Mouse (Mus musculus) embryonic facial prominence, embryonic 15.5 days (tissue): Measurements from ENCODE around the gene Dnajc6. TPM values are rescaled to one million over a fixed set of nuclear protein-coding genes. Genes with fewer than 3 reads are reported as not detected.

Experiments
- ATAC-seq: fragments of 200-750 bp; cut with Nextera tagmentation; 2 replicates; pipeline ENCODE4 v1.8.0; 2017; ENCODE audit warnings: low read depth, moderate TSS enrichment; ENCODE audit not compliant: insufficient number of reproducible peaks, low FRiP score, low TSS enrichment
- H3K27ac ChIP-seq: fragments of 300-500 bp; sonication (generic); replicated peaks from 2 replicates; pipeline ENCODE4 v1.5.1; 2015; ENCODE audit warnings: mild to moderate bottlenecking, inconsistent platforms
- H3K27me3 ChIP-seq: fragments of 300-500 bp; sonication (generic); 2 replicates; pipeline ENCODE4 v1.6.1; 2015; ENCODE audit warnings: inconsistent platforms
- H3K36me3 ChIP-seq: fragments of 300-500 bp; sonication (generic); 2 replicates; pipeline ENCODE4 v1.6.1; 2015; ENCODE audit warnings: mild to moderate bottlenecking, inconsistent platforms
- H3K4me1 ChIP-seq: fragments of 300-500 bp; sonication (generic); 2 replicates; pipeline ENCODE4 v1.6.1; 2015; ENCODE audit warnings: inconsistent platforms
- H3K4me2 ChIP-seq: fragments of 300-500 bp; sonication (generic); replicated peaks from 2 replicates; pipeline ENCODE4 v1.6.1; 2015; ENCODE audit warnings: mild to moderate bottlenecking, inconsistent platforms
- H3K4me3 ChIP-seq: fragments of 300-500 bp; sonication (generic); replicated peaks from 2 replicates; pipeline ENCODE4 v1.5.1; 2015; ENCODE audit warnings: mild to moderate bottlenecking, inconsistent platforms
- H3K9ac ChIP-seq: fragments of 300-500 bp; sonication (generic); 2 replicates; pipeline ENCODE4 v1.6.1; 2015; ENCODE audit warnings: inconsistent platforms
- H3K9me3 ChIP-seq: fragments of 300-500 bp; sonication (generic); replicated peaks from 2 replicates; pipeline ENCODE4 v1.6.1; 2016; ENCODE audit warnings: inconsistent platforms
- WGBS: fragments of 180-500 bp; shearing (Covaris S2); methylation state at CpG from one replicate; pipeline ENCODE4 v1.1.7; 2015; 5-methylcytosine and 5-hydroxymethylcytosine counted together
- polyA plus RNA-seq: library from polyadenylated mRNA; unstranded; fragments of >200 nt; fragmentation: Nextera tagmentation; extraction: Ambion mirVana; gene quantifications from 2 replicates; pipeline ENCODE4 v1.2.1, GENCODE M21; 2015

Dnajc6 gene
- 2.0 and 3.2 TPM in 2 replicates for polyA plus RNA-seq

- peak; percentile 55; the same call in 1 of the 2 replicates for ATAC-seq
These were observed at the start of gene Dnajc6 for GRCm38 (mm10) chr4:101496534-101497237. TSS of gene Dnajc6 (plus strand) at chr4:101496648.

GRCm38 (mm10) chr4:101448701-101449100 is 47.7 kb upstream of the Dnajc6 start:
- H3K27ac ChIP-seq = no peak overlapping the region
- H3K4me1 ChIP-seq = no peaks in the 10 kb centered on the region
- 83% methylated on average over 8 of the region's 8 CpGs for WGBS
- H3K27me3 ChIP-seq = no peaks in the 10 kb centered on the region
- H3K9ac ChIP-seq = no peak overlapping the region
- no peak for ATAC-seq
- no peak overlapping the region for H3K4me2 ChIP-seq
- no peak overlapping the region for H3K4me3 ChIP-seq
- no peaks in the 10 kb centered on the region for H3K9me3 ChIP-seq
- H3K36me3 ChIP-seq = no peaks in the 10 kb centered on the region

More at GRCm38 (mm10) chr4:101496534-101497237, at the start of gene Dnajc6:
- peaks cover 27% of the 10 kb centered on the region for H3K27me3 ChIP-seq
- peak within 1 kb of the TSS; percentile 99 for H3K4me2 ChIP-seq
- no peaks in the 10 kb centered on the region for H3K36me3 ChIP-seq
- peak within 1 kb of the TSS; percentile 58 for H3K4me3 ChIP-seq
- WGBS = 2% methylated on average over 48 of the region's 57 CpGs
- peaks cover 20% of the 10 kb centered on the region for H3K4me1 ChIP-seq
- no peak within 1 kb of the TSS for H3K27ac ChIP-seq
- peak within 1 kb of the TSS; percentile 21; the same call in 1 of the 2 replicates for H3K9ac ChIP-seq
- no peaks in the 10 kb centered on the region for H3K9me3 ChIP-seq

GRCm38 (mm10) chr4:101449344-101449743 is 47.1 kb upstream of the Dnajc6 start:
- Histone ChIP-seq H3K9ac (no peak overlapping the region), H3K4me1 (no peaks in the 10 kb centered on the region), H3K36me3 (no peaks in the 10 kb centered on the region), H3K4me3 (no peak overlapping the region), H3K27ac (no peak overlapping the region), H3K4me2 (no peak overlapping the region), H3K9me3 (no peaks in the 10 kb centered on the region), H3K27me3 (no peaks in the 10 kb centered on the region)
- ATAC-seq = no peak
- WGBS = 88% methylated on average over 7 of the region's 7 CpGs

- no peaks in the 10 kb centered on the region for H3K36me3 ChIP-seq
- ATAC-seq = no peak; the same call in 1 of the 2 replicates
- H3K9me3 ChIP-seq = no peaks in the 10 kb centered on the region
- H3K9ac ChIP-seq = no peak overlapping the region
- no peak overlapping the region for H3K4me2 ChIP-seq
- H3K4me3 ChIP-seq = no peak overlapping the region
- no peaks in the 10 kb centered on the region for H3K4me1 ChIP-seq
- WGBS = 65% methylated on average over 20 of the region's 20 CpGs
- H3K27me3 ChIP-seq = no peaks in the 10 kb centered on the region
- no peak overlapping the region for H3K27ac ChIP-seq
These were observed 46.2 kb upstream of the Dnajc6 start for GRCm38 (mm10) chr4:101450150-101450780.

- Histone ChIP-seq H3K9ac (no peak overlapping the region), H3K4me1 (no peaks in the 10 kb centered on the region)
- ATAC-seq = no peak
These were observed 45.4 kb upstream of the Dnajc6 start for GRCm38 (mm10) chr4:101451089-101451488.

GRCm38 (mm10) chr4:101452829-101453228 is 43.6 kb upstream of the Dnajc6 start:
- WGBS = 87% methylated on average over 9 of the region's 9 CpGs
- H3K9ac ChIP-seq = no peak overlapping the region
- ATAC-seq = no peak
- no peak overlapping the region for H3K4me2 ChIP-seq
- H3K36me3 ChIP-seq = no peaks in the 10 kb centered on the region
- H3K9me3 ChIP-seq = no peaks in the 10 kb centered on the region
- H3K27ac ChIP-seq = no peak overlapping the region
- no peaks in the 10 kb centered on the region for H3K27me3 ChIP-seq
- H3K4me3 ChIP-seq = no peak overlapping the region
- no peaks in the 10 kb centered on the region for H3K4me1 ChIP-seq

More at GRCm38 (mm10) chr4:101451089-101451488, 45.4 kb upstream of the Dnajc6 start:
- H3K27ac ChIP-seq = no peak overlapping the region
- no peaks in the 10 kb centered on the region for H3K9me3 ChIP-seq
- H3K36me3 ChIP-seq = no peaks in the 10 kb centered on the region
- 92% methylated on average over 4 of the region's 4 CpGs for WGBS
- no peak overlapping the region for H3K4me2 ChIP-seq
- H3K4me3 ChIP-seq = no peak overlapping the region
- H3K27me3 ChIP-seq = no peaks in the 10 kb centered on the region

- no peaks in the 10 kb centered on the region for H3K36me3 ChIP-seq
- no peak overlapping the region for H3K27ac ChIP-seq
- H3K4me2 ChIP-seq = no peak overlapping the region
- no peak overlapping the region for H3K4me3 ChIP-seq
- H3K4me1 ChIP-seq = no peaks in the 10 kb centered on the region
- ATAC-seq = no peak
- 86% methylated on average over 8 of the region's 8 CpGs for WGBS
- no peaks in the 10 kb centered on the region for H3K27me3 ChIP-seq
- no peaks in the 10 kb centered on the region for H3K9me3 ChIP-seq
- no peak overlapping the region for H3K9ac ChIP-seq
These were observed 39.3 kb upstream of the Dnajc6 start for GRCm38 (mm10) chr4:101457176-101457575.

- Histone ChIP-seq H3K36me3 (no peaks in the 10 kb centered on the region), H3K4me3 (no peak overlapping the region), H3K27ac (no peak overlapping the region), H3K4me2 (no peak overlapping the region), H3K9ac (no peak overlapping the region), H3K27me3 (no peaks in the 10 kb centered on the region), H3K4me1 (no peaks in the 10 kb centered on the region), H3K9me3 (no peaks in the 10 kb centered on the region)
- WGBS = 55% methylated on average over 2 of the region's 2 CpGs
- ATAC-seq = no peak
These were observed 38.1 kb upstream of the Dnajc6 start for GRCm38 (mm10) chr4:101458341-101458740.

- H3K4me2 ChIP-seq = no peak overlapping the region
- no peak overlapping the region for H3K9ac ChIP-seq
- no peaks in the 10 kb centered on the region for H3K9me3 ChIP-seq
- no peak for ATAC-seq
- H3K4me3 ChIP-seq = no peak overlapping the region
- H3K27me3 ChIP-seq = no peaks in the 10 kb centered on the region
- H3K27ac ChIP-seq = no peak overlapping the region
- no peaks in the 10 kb centered on the region for H3K4me1 ChIP-seq
- 67% methylated on average over 4 of the region's 4 CpGs for WGBS
- no peaks in the 10 kb centered on the region for H3K36me3 ChIP-seq
These were observed 37.1 kb upstream of the Dnajc6 start for GRCm38 (mm10) chr4:101459358-101459757.

GRCm38 (mm10) chr4:101460114-101460513 is 36.3 kb upstream of the Dnajc6 start:
- no peaks in the 10 kb centered on the region for H3K4me1 ChIP-seq
- no peak overlapping the region for H3K9ac ChIP-seq
- no peak overlapping the region for H3K4me2 ChIP-seq
- no peak overlapping the region for H3K4me3 ChIP-seq
- H3K9me3 ChIP-seq = no peaks in the 10 kb centered on the region
- no peak for ATAC-seq
- no peaks in the 10 kb centered on the region for H3K36me3 ChIP-seq
- no peaks in the 10 kb centered on the region for H3K27me3 ChIP-seq
- WGBS = 90% methylated on average over 1 of the region's 1 CpGs
- no peak overlapping the region for H3K27ac ChIP-seq

GRCm38 (mm10) chr4:101462065-101462464 is 34.4 kb upstream of the Dnajc6 start:
- no peak overlapping the region for H3K27ac ChIP-seq
- WGBS = 64% methylated on average over 2 of the region's 2 CpGs
- no peak overlapping the region for H3K4me3 ChIP-seq
- no peaks in the 10 kb centered on the region for H3K36me3 ChIP-seq
- H3K4me2 ChIP-seq = no peak overlapping the region
- no peak for ATAC-seq
- no peaks in the 10 kb centered on the region for H3K27me3 ChIP-seq
- H3K9me3 ChIP-seq = no peaks in the 10 kb centered on the region
- H3K9ac ChIP-seq = no peak overlapping the region
- no peaks in the 10 kb centered on the region for H3K4me1 ChIP-seq
